Mouse (Mus musculus): ENCODE measurements at regions not wholly inside any gene's neighbourhood (a gene's known extent, or its start where the extent isn't known, plus 50 kb on each side); places are given as distances from the start of the nearest gene placed in this dataset.

DNA sequence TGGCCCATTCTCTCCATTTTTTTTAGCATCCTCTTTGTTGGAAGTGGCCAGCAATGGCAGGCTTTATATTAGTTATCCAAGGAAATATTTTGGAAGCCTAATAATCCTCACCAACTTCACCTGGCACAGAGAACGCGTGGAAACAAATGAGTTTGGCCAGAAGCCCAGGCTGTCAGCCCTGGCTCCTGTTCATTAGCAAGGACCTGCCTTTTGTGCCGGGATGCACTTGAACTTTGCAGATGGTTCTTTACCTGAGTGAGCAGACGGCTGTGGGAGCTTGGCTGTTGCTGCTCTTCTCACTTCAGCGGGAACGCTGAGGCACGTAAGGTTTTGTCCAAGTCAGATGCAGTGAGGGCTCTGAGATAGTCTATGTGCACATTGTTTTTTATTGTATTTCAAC, 142.3 kb downstream of the Fam169b start:
- H3K79me2 ChIP-seq (ENCODE audit: control insufficient read depth, insufficient read depth): no peaks in the 10 kb centered on the region
- H3ac ChIP-seq (ENCODE audit: control insufficient read depth, insufficient read length): no peak overlapping the region
- TF ChIP-seq SRF (IDR thresholded peaks at IDR 0.05; ENCODE audit: control insufficient read depth, insufficient read length, low read depth): no peak
- no peak for TF ChIP-seq TCF3 (IDR thresholded peaks at IDR 0.05; ENCODE audit: insufficient read length, low read depth)
- TF ChIP-seq TCF12 (IDR thresholded peaks at IDR 0.05; ENCODE audit: insufficient read depth, poor library complexity, severe bottlenecking): no peak
- no peak for TF ChIP-seq USF1 (IDR thresholded peaks at IDR 0.05; ENCODE audit: low read depth)
- TF ChIP-seq POLR2A (IDR thresholded peaks at IDR 0.05; ENCODE audit: insufficient read length, low read depth): no peak
- no peak for TF ChIP-seq E2F4 (IDR thresholded peaks at IDR 0.05; ENCODE audit: insufficient read depth)
- H3K27me3 ChIP-seq (ENCODE audit: control insufficient read depth, insufficient read depth, insufficient read length): peaks cover 9% of the 10 kb centered on the region
- H3K4me3 ChIP-seq: no peak overlapping the region
- H3K36me3 ChIP-seq (ENCODE audit: control insufficient read depth, insufficient read depth): no peaks in the 10 kb centered on the region
- H3K4me2 ChIP-seq (ENCODE audit: low read depth): no peak overlapping the region

GRCm38 (mm10) chr7:68412786-68413185, 139.1 kb downstream of the Fam169b start:
- Histone ChIP-seq H3K36me3 (ENCODE audit: control insufficient read depth, insufficient read depth) (no peaks in the 10 kb centered on the region), H3K4me3 (no peak overlapping the region), H3K27me3 (ENCODE audit: control insufficient read depth, insufficient read depth, insufficient read length) (peaks cover 25% of the 10 kb centered on the region), H3K79me2 (ENCODE audit: control insufficient read depth, insufficient read depth) (no peaks in the 10 kb centered on the region), H3K4me2 (ENCODE audit: low read depth) (no peak overlapping the region), H3ac (ENCODE audit: control insufficient read depth, insufficient read length) (no peak overlapping the region)
- TF ChIP-seq E2F4 (IDR thresholded peaks at IDR 0.05; ENCODE audit: insufficient read depth): no peak
- TF ChIP-seq TCF12 (IDR thresholded peaks at IDR 0.05; ENCODE audit: insufficient read depth, poor library complexity, severe bottlenecking): no peak
- TF ChIP-seq TCF3 (IDR thresholded peaks at IDR 0.05; ENCODE audit: insufficient read length, low read depth): no peak
- no peak for TF ChIP-seq CEBPB (IDR thresholded peaks at IDR 0.05; ENCODE audit: insufficient read depth, poor library complexity, severe bottlenecking)
- TF ChIP-seq MAX (IDR thresholded peaks at IDR 0.05; ENCODE audit: low read depth): no peak
- no peak for TF ChIP-seq POLR2A (IDR thresholded peaks at IDR 0.05; ENCODE audit: insufficient read length, low read depth)
- TF ChIP-seq MYOG (IDR thresholded peaks at IDR 0.05; ENCODE audit: control insufficient read depth in 1 of 3, insufficient read depth in 1 of 3, insufficient read length in 2 of 3, low read depth in 2 of 3): no peak
- no peak for TF ChIP-seq SRF (IDR thresholded peaks at IDR 0.05; ENCODE audit: control insufficient read depth, insufficient read length, low read depth)
- no peak for TF ChIP-seq MYOD1 (IDR thresholded peaks at IDR 0.05; ENCODE audit: control insufficient read depth in 1 of 3, insufficient read length in 2 of 3, low read depth in 2 of 3)
- TF ChIP-seq REST (IDR thresholded peaks at IDR 0.05; ENCODE audit: insufficient read depth, insufficient read length): no peak
- TF ChIP-seq POLR2AphosphoS2 (IDR thresholded peaks at IDR 0.05; ENCODE audit: insufficient read length, low read depth): no peak

All from myocyte (in vitro differentiated cells).